8 mouse cellular contexts compared by ENCODE assay signal in the genomic region with DNA sequence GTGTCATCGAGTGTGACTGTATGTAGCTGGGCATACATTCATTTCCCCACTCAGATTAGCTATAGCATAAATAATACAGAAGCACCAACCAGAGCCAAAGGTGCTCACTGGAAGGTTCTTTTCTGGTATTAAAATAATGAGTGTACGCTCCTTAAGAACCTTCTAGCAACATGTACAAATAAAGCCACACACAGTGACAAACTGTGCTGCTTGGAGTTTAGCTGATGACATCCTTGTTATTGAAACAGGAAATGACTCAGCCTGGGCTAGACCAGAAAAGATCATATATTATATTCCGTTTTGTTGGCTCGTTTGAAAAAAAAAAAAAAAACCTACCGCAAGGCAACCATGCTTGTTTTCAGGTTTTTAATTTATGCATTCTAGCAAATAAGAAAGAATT. TPM values are rescaled to one million over a fixed set of nuclear protein-coding genes. Genes with fewer than 3 reads are reported as not detected.
A peak's percentile ranks its signal among the peaks of the same experiment; 100 is the strongest.
DNase-seq lines count a peak whose midpoint lies in the region; ATAC-seq and TF ChIP-seq lines count a peak whose summit lies in the region.

No protein-coding gene starts in this region.

- H3K4me1 ChIP-seq in kidney, embryonic 16.5 days (ENCODE audit: insufficient read depth, low read length): 0 out of 2 replicates have a peak, but pooled peaks cover 8% of the 10 kb centered on the region
- H3K4me1 ChIP-seq in G1E (ENCODE audit: insufficient read depth, low read depth, low read length): peaks cover 64% of the 10 kb centered on the region
- H3K4me1 ChIP-seq in thymus, adult 2 months (replicated peaks; ENCODE audit: control insufficient read depth, insufficient read depth, low read length): peaks cover 7% of the 10 kb centered on the region

- TF ChIP-seq CTCF in G1E (IDR thresholded peaks at IDR 0.05; ENCODE audit: low read depth, low read length): no peak
- no peak for TF ChIP-seq CTCF in thymus, adult 2 months (IDR thresholded peaks at IDR 0.05; ENCODE audit: borderline replicate concordance, control insufficient read depth, extremely low read depth, insufficient read depth, low read length, poor library complexity)

- no peak overlapping the region for H3K4me3 ChIP-seq in kidney, embryonic 16.5 days (ENCODE audit: low read length)
- H3K4me3 ChIP-seq in G1E (ENCODE audit: low read depth, low read length) (no peak overlapping the region; the same call in 1 of the 2 replicates), myocyte (peak overlapping the region; percentile 5)
- no peak overlapping the region for H3K4me3 ChIP-seq in thymus, adult 2 months (ENCODE audit: control insufficient read depth, insufficient read depth, low read length)

- H3K27me3 ChIP-seq in kidney, embryonic 16.5 days (ENCODE audit: insufficient read depth, low read length): no peaks in the 10 kb centered on the region
- no peaks in the 10 kb centered on the region for H3K27me3 ChIP-seq in G1E (ENCODE audit: insufficient read depth, low read length)
- no peaks in the 10 kb centered on the region for H3K27me3 ChIP-seq in myocyte (ENCODE audit: control insufficient read depth, insufficient read depth, insufficient read length)
- no peaks in the 10 kb centered on the region for H3K27me3 ChIP-seq in thymus, adult 2 months (ENCODE audit: control insufficient read depth, insufficient read depth, low read length)

- no peak overlapping the region for H3ac ChIP-seq in myocyte (ENCODE audit: control insufficient read depth, insufficient read length)

- H3K27ac ChIP-seq in kidney, embryonic 16.5 days (ENCODE audit: low read length): peak overlapping the region; percentile 60
- no peak overlapping the region for H3K27ac ChIP-seq in thymus, adult 2 months (ENCODE audit: control insufficient read depth, insufficient read depth, low read length)

- H3K79me2 ChIP-seq in myocyte (ENCODE audit: control insufficient read depth, insufficient read depth): no peaks in the 10 kb centered on the region

- H3K36me3 ChIP-seq in kidney, embryonic 16.5 days (ENCODE audit: insufficient read depth, low read length): no peaks in the 10 kb centered on the region
- H3K36me3 ChIP-seq in G1E (replicated peaks) (no peaks in the 10 kb centered on the region), myocyte (ENCODE audit: control insufficient read depth, insufficient read depth) (no peaks in the 10 kb centered on the region)
- no peaks in the 10 kb centered on the region for H3K36me3 ChIP-seq in thymus, adult 2 months (ENCODE audit: control insufficient read depth, insufficient read depth, low read length)

- no peak overlapping the region for H3K9ac ChIP-seq in kidney, embryonic 16.5 days (replicated peaks; ENCODE audit: low read length)

- DNase-seq in kidney, postnatal 25 days: no peak
- no peak for DNase-seq in G1E (ENCODE audit: low spot score)
- DNase-seq in ovary, postnatal 10 days (ENCODE audit: low spot score): no peak
- no peak for DNase-seq in ovary, postnatal 14 days (ENCODE audit: low spot score)
- no peak for DNase-seq in thymus, adult 2 months

- ATAC-seq in kidney, embryonic 16.5 days (ENCODE audit: low FRiP score, low TSS enrichment): peak; percentile 75; the same call in 1 of the 2 replicates
- peak; percentile 63; the same call in 1 of the 2 replicates for ATAC-seq in G1E (ENCODE audit: extremely low read depth, insufficient number of reproducible peaks, low FRiP score, poor library complexity, severe bottlenecking)
- ATAC-seq in hematopoietic stem cell, adult 5-6 weeks (replicated peaks in 1 of 2; ENCODE audit: insufficient read depth in 1 of 2, low FRiP score in 2 of 2, low TSS enrichment in 1 of 2, low read depth in 1 of 2, poor library complexity in 2 of 2, severe bottlenecking in 2 of 2): peak; percentile 87 to 88

- no peaks in the 10 kb centered on the region for H3K9me3 ChIP-seq in kidney, embryonic 16.5 days (ENCODE audit: low read length)
- no peaks in the 10 kb centered on the region for H3K9me3 ChIP-seq in G1E (replicated peaks)

- WGBS in kidney, embryonic 16.5 days: 41% methylated on average over 5 of the region's 5 CpGs
- 15% methylated on average over 5 of the region's 5 CpGs for WGBS in thymus, adult 2 months

- peak overlapping the region; percentile 9; the same call in 1 of the 2 replicates for H3K4me2 ChIP-seq in kidney, embryonic 16.5 days (replicated peaks; ENCODE audit: low read depth, low read length)
- peak overlapping the region; percentile 95 for H3K4me2 ChIP-seq in myocyte (ENCODE audit: low read depth)

- no peak for TF ChIP-seq POLR2A in myocyte (IDR thresholded peaks at IDR 0.05; ENCODE audit: insufficient read length, low read depth)
- TF ChIP-seq POLR2A in thymus, adult 2 months (IDR thresholded peaks at IDR 0.05; ENCODE audit: control insufficient read depth, extremely low read depth, insufficient read depth, low read length, poor library complexity): no peak

TF ChIP-seq in myocyte, 11 proteins besides CTCF, POLR2A, EP300 and RAD21:
- peak; percentile 57 for TF ChIP-seq CEBPB (IDR thresholded peaks at IDR 0.05; ENCODE audit: insufficient read depth, poor library complexity, severe bottlenecking)
- TF ChIP-seq MYOG (IDR thresholded peaks at IDR 0.05; ENCODE audit: control insufficient read depth in 1 of 3, insufficient read depth in 1 of 3, insufficient read length in 2 of 3, low read depth in 2 of 3): no peak
- TF ChIP-seq SRF (IDR thresholded peaks at IDR 0.05; ENCODE audit: control insufficient read depth, insufficient read length, low read depth): no peak
TF ChIP-seq in myocyte: peak in this region for 1.

RNA-seq across cellular contexts. Expression of a gene that starts 15.7 kb away (rescaled TPM):
- 57.3 and 65.4 TPM in 2 replicates for polyA plus RNA-seq in kidney, embryonic 16.5 days (2015; fragmentation: Nextera tagmentation; extraction: Ambion mirVana)
- total RNA-seq in G1E (2014; fragmentation: Nextera tagmentation): 90.9 and 104 TPM in 2 replicates
- 88.2 and 101 TPM in 2 replicates for total RNA-seq in G1E (2017)
- polyA plus RNA-seq in G1E (2012): 25.3 and 26.3 TPM in 2 replicates
- 269 and 295 TPM in 2 replicates for total RNA-seq in hematopoietic stem cell, adult 5-6 weeks (2017)
- 21.2 TPM for polyA plus RNA-seq in myocyte (2012; fragmentation: generic; extraction: Trizol)
- polyA plus RNA-seq in thymus, adult 2 months (2012; rRNA removed): 21.8 and 23.0 TPM in 2 replicates
